Mouse (Mus musculus) bone marrow, adult 2 months (tissue): ENCODE measurements around the gene Morf4l1.

Experiments
- CTCF ChIP-seq: fragments of 200-500 bp; IDR thresholded peaks from 2 replicates; pipeline ENCODE4 v1.5.1; 2011; ENCODE audit warnings: low read length, control low read depth; ENCODE audit not compliant: control insufficient read depth, insufficient read depth
- POLR2A ChIP-seq: fragments of 200-500 bp; IDR thresholded peaks from 2 replicates; pipeline ENCODE4 v1.6.1; 2011; ENCODE audit warnings: low read depth, mild to moderate bottlenecking, control low read depth, low read length, borderline replicate concordance; ENCODE audit not compliant: control insufficient read depth

DNA sequence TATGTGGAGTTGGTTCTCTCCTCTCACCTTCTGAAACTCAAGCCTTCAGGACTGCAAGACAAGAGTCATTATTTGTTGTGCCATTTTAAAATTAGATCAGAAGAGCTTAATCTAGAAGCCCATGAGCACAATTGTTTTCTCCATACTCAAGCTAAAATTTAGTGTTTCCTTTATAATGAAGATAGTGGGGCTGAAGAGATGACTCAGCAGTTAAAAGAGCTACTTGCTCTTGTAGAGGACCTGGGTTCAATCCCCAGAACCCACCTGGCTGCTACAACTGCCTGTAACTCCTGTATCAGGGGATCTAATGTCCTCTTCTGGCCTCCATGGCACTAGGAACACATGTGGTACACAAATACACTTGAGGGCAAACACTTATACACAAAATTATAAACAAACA is 2.7 kb upstream of the Morf4l1 start:
- TF ChIP-seq CTCF = no peak
- no peak for TF ChIP-seq POLR2A
